Mouse (Mus musculus) brain, adult 2 months (tissue): ENCODE measurements around the gene Otud3.
A peak's percentile ranks its signal among the peaks of the same experiment; 100 is the strongest.

Experiments
- DNase-seq: peaks from one replicate; pipeline ENCODE4 v3.0.0; 2011; ENCODE audit warnings: low read depth, low spot score

The Otud3 gene

GRCm38 (mm10) chr4:138855092-138855632 is 58.6 kb downstream of the Otud3 start:
- DNase-seq: peak; percentile 56

- DNase-seq: peak; percentile 65
These were observed 60.8 kb downstream of the Otud3 start for GRCm38 (mm10) chr4:138852961-138853360.

GRCm38 (mm10) chr4:138851463-138851862 is 62.3 kb downstream of the Otud3 start:
- DNase-seq: peak; percentile 81
